Mouse (Mus musculus) liver, embryonic 13.5 days (tissue): Measurements from ENCODE around the gene Sox2. TPM values are rescaled to one million over a fixed set of nuclear protein-coding genes. Genes with fewer than 3 reads are reported as not detected.

Source experiments
- ATAC-seq: fragments of 200-750 bp; cut with Nextera tagmentation; 2 replicates; pipeline ENCODE4 v1.8.0; 2017; ENCODE audit warnings: low read depth, mild to moderate bottlenecking, moderate number of reproducible peaks, moderate library complexity
- DNase-seq: peaks from one replicate; pipeline ENCODE4 v3.0.0; 2022
- H3K27ac ChIP-seq: fragments of 300-500 bp; sonication (generic); 2 replicates; pipeline ENCODE4 v1.5.1; 2015; ENCODE audit warnings: moderate library complexity, mild to moderate bottlenecking, inconsistent platforms
- H3K27me3 ChIP-seq: fragments of 300-500 bp; sonication (generic); 2 replicates; pipeline ENCODE4 v1.6.1; 2015; ENCODE audit warnings: mild to moderate bottlenecking, inconsistent platforms
- H3K36me3 ChIP-seq: fragments of 300-500 bp; sonication (generic); 2 replicates; pipeline ENCODE4 v1.6.1; 2015; ENCODE audit warnings: mild to moderate bottlenecking, inconsistent platforms
- H3K4me1 ChIP-seq: fragments of 300-500 bp; sonication (generic); replicated peaks from 2 replicates; pipeline ENCODE4 v1.6.1; 2015; ENCODE audit warnings: inconsistent platforms
- H3K4me2 ChIP-seq: fragments of 300-500 bp; sonication (generic); 2 replicates; pipeline ENCODE4 v1.6.1; 2015; ENCODE audit warnings: inconsistent platforms, mild to moderate bottlenecking, moderate library complexity
- H3K4me3 ChIP-seq: fragments of 300-500 bp; sonication (generic); replicated peaks from 2 replicates; pipeline ENCODE4 v1.5.1; 2015; ENCODE audit warnings: mild to moderate bottlenecking, inconsistent platforms
- H3K9ac ChIP-seq: fragments of 300-500 bp; sonication (generic); 2 replicates; pipeline ENCODE4 v1.6.1; 2015; ENCODE audit warnings: mild to moderate bottlenecking, inconsistent platforms
- H3K9me3 ChIP-seq: fragments of 300-500 bp; sonication (generic); replicated peaks from 2 replicates; pipeline ENCODE4 v1.6.1; 2016; ENCODE audit warnings: inconsistent platforms
- WGBS: fragments of 180-500 bp; shearing (Covaris S2); methylation state at CpG from one replicate; pipeline ENCODE4 v1.1.7; 2015; ENCODE audit not compliant: insufficient replicate concordance; 5-methylcytosine and 5-hydroxymethylcytosine counted together
- polyA plus RNA-seq: library from polyadenylated mRNA; unstranded; fragments of >200 nt; fragmentation: Nextera tagmentation; extraction: Ambion mirVana; gene quantifications from 2 replicates; pipeline ENCODE4 v1.2.1, GENCODE M21; 2015

The Sox2 gene
- polyA plus RNA-seq, 1 experiment from 2014 or later, result not detected

GRCm38 (mm10) chr3:34637481-34637880 is 12.7 kb upstream of the Sox2 start:
- Histone ChIP-seq H3K4me3 (no peak overlapping the region), H3K4me1 (peaks cover 3% of the 10 kb centered on the region; the same call in 1 of the 2 replicates), H3K9me3 (no peaks in the 10 kb centered on the region), H3K4me2 (no peak overlapping the region), H3K36me3 (no peaks in the 10 kb centered on the region), H3K27me3 (peaks cover 56% of the 10 kb centered on the region), H3K27ac (no peak overlapping the region), H3K9ac (no peak overlapping the region)
- WGBS, result 26% methylated on average over 5 of the region's 5 CpGs
- DNase-seq (no peak), ATAC-seq (no peak)

- peaks cover 3% of the 10 kb centered on the region; the same call in 1 of the 2 replicates for H3K4me1 ChIP-seq
- H3K9ac ChIP-seq, result no peak overlapping the region
- ATAC-seq (no peak), DNase-seq (no peak)
- H3K36me3 ChIP-seq, result no peaks in the 10 kb centered on the region
- peaks cover 61% of the 10 kb centered on the region for H3K27me3 ChIP-seq
- H3K9me3 ChIP-seq, result no peaks in the 10 kb centered on the region
- no peak overlapping the region for H3K4me3 ChIP-seq
- no peak overlapping the region for H3K27ac ChIP-seq
- 35% methylated on average over 5 of the region's 5 CpGs for WGBS
- no peak overlapping the region for H3K4me2 ChIP-seq
Measured at GRCm38 (mm10) chr3:34637926-34638325, 12.3 kb upstream of the Sox2 start.

DNA sequence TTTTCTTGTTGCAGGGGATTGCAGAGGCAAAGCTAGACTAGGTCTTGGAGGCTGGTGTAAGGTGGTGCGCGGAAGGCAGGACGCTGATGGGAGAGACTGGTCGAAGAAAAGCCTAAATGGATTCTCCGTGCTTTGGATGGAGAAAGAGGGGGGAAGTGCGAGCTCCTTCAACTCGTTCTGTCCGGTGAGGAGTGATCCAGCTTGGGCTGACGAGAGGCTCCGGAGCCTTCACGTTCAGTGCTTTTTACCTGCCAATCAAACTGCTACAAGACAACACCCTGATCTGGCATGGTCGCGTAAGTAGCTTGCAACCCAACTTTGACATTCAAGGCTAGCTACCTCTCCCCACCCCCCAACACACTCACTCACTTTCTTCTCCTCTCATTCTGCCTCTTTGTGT is 11.9 kb upstream of the Sox2 start:
- H3K9me3 ChIP-seq, result no peaks in the 10 kb centered on the region
- no peak overlapping the region for H3K4me3 ChIP-seq
- no peak overlapping the region for H3K4me2 ChIP-seq
- no peak overlapping the region for H3K9ac ChIP-seq
- no peaks in the 10 kb centered on the region for H3K36me3 ChIP-seq
- H3K27ac ChIP-seq, result no peak overlapping the region
- WGBS, result 6% methylated on average over 13 of the region's 13 CpGs
- ATAC-seq, result no peak
- H3K27me3 ChIP-seq, result peaks cover 65% of the 10 kb centered on the region
- no peak for DNase-seq
- peaks cover 3% of the 10 kb centered on the region; the same call in 1 of the 2 replicates for H3K4me1 ChIP-seq

GRCm38 (mm10) chr3:34639031-34639872 is 11.0 kb upstream of the Sox2 start:
- no peak for ATAC-seq
- DNase-seq, result no peak
- 5% methylated on average over 24 of the region's 24 CpGs for WGBS

DNA sequence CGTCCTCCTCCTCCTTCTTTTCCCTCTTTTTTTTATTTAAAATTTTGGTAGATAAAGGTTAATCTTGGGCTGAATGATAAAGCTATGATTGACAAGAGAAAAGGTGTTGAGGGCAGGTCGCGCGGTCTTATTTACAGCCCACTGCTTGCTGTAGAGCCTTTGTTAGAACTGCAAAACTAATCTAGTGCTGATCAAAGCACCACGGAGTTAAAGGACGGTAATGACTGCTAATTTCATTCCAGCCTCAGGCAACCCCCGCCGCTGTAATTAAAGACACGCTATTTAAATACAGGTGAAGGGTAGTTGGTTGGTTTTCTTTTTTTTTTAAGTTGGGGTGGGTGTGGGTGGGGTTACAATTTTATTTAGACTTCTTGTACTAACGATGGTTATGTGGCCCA is 10.3 kb upstream of the Sox2 start:
- 7% methylated on average over 10 of the region's 10 CpGs for WGBS
- ATAC-seq (no peak), DNase-seq (no peak)
- H3K9ac ChIP-seq, result no peak overlapping the region
- peaks cover 79% of the 10 kb centered on the region for H3K27me3 ChIP-seq
- H3K4me3 ChIP-seq, result no peak overlapping the region
- H3K36me3 ChIP-seq, result no peaks in the 10 kb centered on the region
- H3K4me2 ChIP-seq, result no peak overlapping the region
- H3K9me3 ChIP-seq, result no peaks in the 10 kb centered on the region
- peaks cover 3% of the 10 kb centered on the region; the same call in 1 of the 2 replicates for H3K4me1 ChIP-seq
- no peak overlapping the region for H3K27ac ChIP-seq

More at GRCm38 (mm10) chr3:34639031-34639872, 11.0 kb upstream of the Sox2 start:
- no peak overlapping the region for H3K9ac ChIP-seq
- no peak overlapping the region for H3K27ac ChIP-seq
- H3K36me3 ChIP-seq, result no peaks in the 10 kb centered on the region
- no peak overlapping the region for H3K4me2 ChIP-seq
- no peaks in the 10 kb centered on the region for H3K9me3 ChIP-seq
- peaks cover 3% of the 10 kb centered on the region; the same call in 1 of the 2 replicates for H3K4me1 ChIP-seq
- H3K27me3 ChIP-seq, result peaks cover 74% of the 10 kb centered on the region
- H3K4me3 ChIP-seq, result no peak overlapping the region

- Histone ChIP-seq H3K27me3 (peaks cover 83% of the 10 kb centered on the region), H3K9me3 (no peaks in the 10 kb centered on the region), H3K4me2 (no peak overlapping the region), H3K4me1 (peaks cover 3% of the 10 kb centered on the region; the same call in 1 of the 2 replicates), H3K36me3 (no peaks in the 10 kb centered on the region), H3K9ac (no peak overlapping the region), H3K4me3 (no peak overlapping the region), H3K27ac (no peak overlapping the region)
- 10% methylated on average over 8 of the region's 8 CpGs for WGBS
- no peak for ATAC-seq
- DNase-seq, result no peak
Measured at GRCm38 (mm10) chr3:34640276-34640675, 9.9 kb upstream of the Sox2 start.

DNA sequence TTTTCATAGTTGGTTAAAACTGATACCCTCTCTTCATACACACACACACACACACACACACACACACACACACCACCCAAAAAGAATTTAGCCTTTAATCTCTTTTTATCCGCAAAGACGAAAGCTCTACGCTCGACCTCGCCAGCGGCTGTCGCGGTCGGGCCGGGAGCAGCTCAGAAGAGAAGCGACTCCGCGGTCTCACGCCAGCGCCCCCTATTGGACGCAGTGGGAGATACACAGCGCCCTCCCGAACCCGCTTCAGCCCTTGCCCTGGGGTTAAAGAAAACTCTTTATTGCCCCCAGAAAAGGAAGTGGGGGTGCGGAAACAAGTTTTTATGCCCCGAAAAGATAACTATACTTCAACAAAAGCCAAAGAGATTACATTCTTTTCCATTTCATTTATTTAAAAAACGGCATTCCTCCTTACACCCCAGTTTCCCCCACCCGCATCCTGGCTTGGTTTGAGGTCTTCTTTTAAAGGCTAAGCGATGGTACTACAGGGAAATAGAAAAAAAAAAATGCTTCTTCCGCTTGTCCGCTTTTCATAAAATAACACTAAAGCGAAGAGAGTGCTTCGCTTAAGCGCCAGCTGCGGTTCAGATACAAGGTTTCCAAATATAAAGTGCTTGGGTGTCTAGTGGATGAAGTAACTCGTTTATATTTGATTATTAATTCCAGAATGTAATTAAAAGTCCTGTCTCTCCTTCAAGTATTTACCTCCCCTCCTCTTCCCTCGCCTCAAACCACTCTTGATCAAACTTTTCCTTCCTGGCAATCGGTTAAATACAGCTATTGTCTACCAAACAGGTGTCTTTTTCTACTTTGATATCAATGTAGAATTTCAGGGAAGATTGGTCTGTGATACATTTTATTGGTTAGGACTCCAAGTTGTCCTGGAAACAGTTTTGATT is 9.3 kb upstream of the Sox2 start:
- Histone ChIP-seq H3K27ac (no peak overlapping the region), H3K9me3 (no peaks in the 10 kb centered on the region), H3K4me2 (no peak overlapping the region), H3K36me3 (no peaks in the 10 kb centered on the region), H3K4me3 (no peak overlapping the region), H3K27me3 (peaks cover 90% of the 10 kb centered on the region), H3K4me1 (peaks cover 3% of the 10 kb centered on the region; the same call in 1 of the 2 replicates), H3K9ac (no peak overlapping the region)
- no peak for ATAC-seq
- WGBS, result 5% methylated on average over 33 of the region's 33 CpGs
- no peak for DNase-seq

- Histone ChIP-seq H3K4me1 (peaks cover 3% of the 10 kb centered on the region; the same call in 1 of the 2 replicates), H3K36me3 (no peaks in the 10 kb centered on the region), H3K27me3 (peaks cover 98% of the 10 kb centered on the region), H3K9ac (no peak overlapping the region), H3K9me3 (no peaks in the 10 kb centered on the region), H3K4me3 (no peak overlapping the region), H3K4me2 (no peak overlapping the region), H3K27ac (no peak overlapping the region)
- DNase-seq (no peak), ATAC-seq (no peak)
- 2% methylated on average over 38 of the region's 38 CpGs for WGBS
Measured at GRCm38 (mm10) chr3:34641756-34642497, 8.3 kb upstream of the Sox2 start.

GRCm38 (mm10) chr3:34642498-34642941 is 7.7 kb upstream of the Sox2 start:
- H3K9me3 ChIP-seq, result no peaks in the 10 kb centered on the region
- DNase-seq (no peak), ATAC-seq (no peak)
- no peaks in the 10 kb centered on the region for H3K36me3 ChIP-seq
- H3K4me1 ChIP-seq, result peaks cover 3% of the 10 kb centered on the region; the same call in 1 of the 2 replicates
- H3K4me2 ChIP-seq, result no peak overlapping the region
- H3K9ac ChIP-seq, result no peak overlapping the region
- no peak overlapping the region for H3K4me3 ChIP-seq
- H3K27me3 ChIP-seq, result peaks cover 98% of the 10 kb centered on the region
- no peak overlapping the region for H3K27ac ChIP-seq
- 2% methylated on average over 20 of the region's 20 CpGs for WGBS

- Histone ChIP-seq H3K4me3 (no peak overlapping the region), H3K4me2 (no peak overlapping the region), H3K36me3 (no peaks in the 10 kb centered on the region), H3K27me3 (peaks cover 97% of the 10 kb centered on the region), H3K4me1 (peaks cover 3% of the 10 kb centered on the region; the same call in 1 of the 2 replicates), H3K9me3 (no peaks in the 10 kb centered on the region), H3K9ac (no peak overlapping the region), H3K27ac (no peak overlapping the region)
- DNase-seq (no peak), ATAC-seq (no peak)
- 12% methylated on average over 5 of the region's 5 CpGs for WGBS
Measured at GRCm38 (mm10) chr3:34643067-34643466, 7.1 kb upstream of the Sox2 start.
